Mouse (Mus musculus) B cell, adult (primary cell): ENCODE data around the gene Rai2. TPM values are rescaled to one million over a fixed set of nuclear protein-coding genes. Genes with fewer than 3 reads are reported as not detected.

Experiments
- total RNA-seq: library from RNA; stranded (reverse); gene quantifications from 4 replicates; pipeline ENCODE4 v1.2.4, GENCODE M21; 2023; ENCODE audit not compliant: inconsistent age

Gene Rai2
- not detected in 4 replicates for total RNA-seq

GRCm38 (mm10) chrX:161716865-161717763, at the start of gene Rai2:
TSS of gene Rai2 (plus strand) at chrX:161717069.

